Mouse (Mus musculus): Measurements from ENCODE around the gene Themis. TPM values are rescaled to one million over a fixed set of nuclear protein-coding genes. Genes with fewer than 3 reads are reported as not detected.

The Themis gene
- not detected in 2 replicates for polyA plus RNA-seq (2012; rRNA removed)

GRCm38 (mm10) chr10:28668261-28668660 is at the start of gene Themis:
Gene Themis (plus strand): TSS chr10:28668360.
- peaks cover 2% of the 10 kb centered on the region; the same call in 1 of the 2 replicates for H3K4me1 ChIP-seq (ENCODE audit: control insufficient read depth, insufficient read depth, low read length)
- TF ChIP-seq CTCF (IDR thresholded peaks at IDR 0.05; ENCODE audit: extremely low read depth, insufficient read depth, low read length) = no peak
- TF ChIP-seq POLR2A (IDR thresholded peaks at IDR 0.05; ENCODE audit: extremely low read depth, insufficient read depth, low read length) = no peak
- no peak within 1 kb of the TSS for H3K27ac ChIP-seq (ENCODE audit: insufficient read depth, low read length)
- no peak within 1 kb of the TSS for H3K4me3 ChIP-seq (ENCODE audit: insufficient read depth, low read length)

- Histone ChIP-seq H3K4me1 (ENCODE audit: control insufficient read depth, insufficient read depth, low read length) (no peaks in the 10 kb centered on the region), H3K27ac (ENCODE audit: insufficient read depth, low read length) (no peak overlapping the region), H3K4me3 (ENCODE audit: insufficient read depth, low read length) (no peak overlapping the region)
- TF ChIP-seq POLR2A (IDR thresholded peaks at IDR 0.05; ENCODE audit: extremely low read depth, insufficient read depth, low read length) (no peak), CTCF (IDR thresholded peaks at IDR 0.05; ENCODE audit: extremely low read depth, insufficient read depth, low read length) (no peak)
Measured at GRCm38 (mm10) chr10:28619415-28619814, 48.7 kb upstream of the Themis start.

- H3K27ac ChIP-seq (ENCODE audit: insufficient read depth, low read length) = no peak overlapping the region
- no peak overlapping the region for H3K4me3 ChIP-seq (ENCODE audit: insufficient read depth, low read length)
- H3K4me1 ChIP-seq (ENCODE audit: control insufficient read depth, insufficient read depth, low read length) = no peaks in the 10 kb centered on the region
- TF ChIP-seq CTCF (IDR thresholded peaks at IDR 0.05; ENCODE audit: extremely low read depth, insufficient read depth, low read length) (no peak), POLR2A (IDR thresholded peaks at IDR 0.05; ENCODE audit: extremely low read depth, insufficient read depth, low read length) (no peak)
Measured at GRCm38 (mm10) chr10:28636096-28636495, 32.1 kb upstream of the Themis start.

- H3K27ac ChIP-seq (ENCODE audit: insufficient read depth, low read length) = no peak overlapping the region
- H3K4me1 ChIP-seq (ENCODE audit: control insufficient read depth, insufficient read depth, low read length) = no peaks in the 10 kb centered on the region
- H3K4me3 ChIP-seq (ENCODE audit: insufficient read depth, low read length) = no peak overlapping the region
- TF ChIP-seq CTCF (IDR thresholded peaks at IDR 0.05; ENCODE audit: extremely low read depth, insufficient read depth, low read length) = no peak
- no peak for TF ChIP-seq POLR2A (IDR thresholded peaks at IDR 0.05; ENCODE audit: extremely low read depth, insufficient read depth, low read length)
Measured at GRCm38 (mm10) chr10:28641887-28642286, 26.3 kb upstream of the Themis start.

- Histone ChIP-seq H3K4me1 (ENCODE audit: control insufficient read depth, insufficient read depth, low read length) (no peaks in the 10 kb centered on the region), H3K4me3 (ENCODE audit: insufficient read depth, low read length) (no peak overlapping the region), H3K27ac (ENCODE audit: insufficient read depth, low read length) (no peak overlapping the region)
- TF ChIP-seq POLR2A (IDR thresholded peaks at IDR 0.05; ENCODE audit: extremely low read depth, insufficient read depth, low read length) (no peak), CTCF (IDR thresholded peaks at IDR 0.05; ENCODE audit: extremely low read depth, insufficient read depth, low read length) (no peak)
Measured at GRCm38 (mm10) chr10:28647855-28648254, 20.3 kb upstream of the Themis start.

GRCm38 (mm10) chr10:28649109-28649899 is 18.9 kb upstream of the Themis start:
- Histone ChIP-seq H3K4me1 (ENCODE audit: control insufficient read depth, insufficient read depth, low read length) (no peaks in the 10 kb centered on the region), H3K4me3 (ENCODE audit: insufficient read depth, low read length) (no peak overlapping the region), H3K27ac (ENCODE audit: insufficient read depth, low read length) (no peak overlapping the region)
- TF ChIP-seq CTCF (IDR thresholded peaks at IDR 0.05; ENCODE audit: extremely low read depth, insufficient read depth, low read length) (no peak), POLR2A (IDR thresholded peaks at IDR 0.05; ENCODE audit: extremely low read depth, insufficient read depth, low read length) (no peak)

GRCm38 (mm10) chr10:28649900-28650160 is 18.3 kb upstream of the Themis start:
- no peak for TF ChIP-seq CTCF (IDR thresholded peaks at IDR 0.05; ENCODE audit: extremely low read depth, insufficient read depth, low read length)
- no peak for TF ChIP-seq POLR2A (IDR thresholded peaks at IDR 0.05; ENCODE audit: extremely low read depth, insufficient read depth, low read length)
- H3K4me1 ChIP-seq (ENCODE audit: control insufficient read depth, insufficient read depth, low read length) = no peaks in the 10 kb centered on the region
- no peak overlapping the region for H3K4me3 ChIP-seq (ENCODE audit: insufficient read depth, low read length)
- H3K27ac ChIP-seq (ENCODE audit: insufficient read depth, low read length) = no peak overlapping the region

GRCm38 (mm10) chr10:28651910-28652309 is 16.2 kb upstream of the Themis start:
- H3K27ac ChIP-seq (ENCODE audit: insufficient read depth, low read length) = no peak overlapping the region

GRCm38 (mm10) chr10:28654733-28655132 is 13.4 kb upstream of the Themis start:
- Histone ChIP-seq H3K27ac (ENCODE audit: insufficient read depth, low read length) (no peak overlapping the region), H3K4me3 (ENCODE audit: insufficient read depth, low read length) (no peak overlapping the region), H3K4me1 (ENCODE audit: control insufficient read depth, insufficient read depth, low read length) (no peaks in the 10 kb centered on the region; the same call in 1 of the 2 replicates)
- TF ChIP-seq POLR2A (IDR thresholded peaks at IDR 0.05; ENCODE audit: extremely low read depth, insufficient read depth, low read length) = no peak
- no peak for TF ChIP-seq CTCF (IDR thresholded peaks at IDR 0.05; ENCODE audit: extremely low read depth, insufficient read depth, low read length)

More at GRCm38 (mm10) chr10:28651910-28652309, 16.2 kb upstream of the Themis start:
- Histone ChIP-seq H3K4me1 (ENCODE audit: control insufficient read depth, insufficient read depth, low read length) (no peaks in the 10 kb centered on the region; the same call in 1 of the 2 replicates), H3K4me3 (ENCODE audit: insufficient read depth, low read length) (no peak overlapping the region)
- TF ChIP-seq POLR2A (IDR thresholded peaks at IDR 0.05; ENCODE audit: extremely low read depth, insufficient read depth, low read length) (no peak), CTCF (IDR thresholded peaks at IDR 0.05; ENCODE audit: extremely low read depth, insufficient read depth, low read length) (no peak)

GRCm38 (mm10) chr10:28665141-28665540 is 3.0 kb upstream of the Themis start:
- no peak for TF ChIP-seq POLR2A (IDR thresholded peaks at IDR 0.05; ENCODE audit: extremely low read depth, insufficient read depth, low read length)
- H3K4me1 ChIP-seq (ENCODE audit: control insufficient read depth, insufficient read depth, low read length) = peaks cover 2% of the 10 kb centered on the region; the same call in 1 of the 2 replicates
- H3K27ac ChIP-seq (ENCODE audit: insufficient read depth, low read length) = no peak overlapping the region
- no peak overlapping the region for H3K4me3 ChIP-seq (ENCODE audit: insufficient read depth, low read length)
